Mouse (Mus musculus) c-Kit-negative CD71-positive TER-119-positive erythroid progenitor cells, embryonic 14.5 days (primary cell): Measurements from ENCODE around the gene Vav3.

ENCODE experiments used
- DNase-seq: peaks from one replicate; pipeline ENCODE4 v3.0.0-alpha.2; 2013; ENCODE audit warnings: low read depth, low spot score

Vav3 gene

DNA sequence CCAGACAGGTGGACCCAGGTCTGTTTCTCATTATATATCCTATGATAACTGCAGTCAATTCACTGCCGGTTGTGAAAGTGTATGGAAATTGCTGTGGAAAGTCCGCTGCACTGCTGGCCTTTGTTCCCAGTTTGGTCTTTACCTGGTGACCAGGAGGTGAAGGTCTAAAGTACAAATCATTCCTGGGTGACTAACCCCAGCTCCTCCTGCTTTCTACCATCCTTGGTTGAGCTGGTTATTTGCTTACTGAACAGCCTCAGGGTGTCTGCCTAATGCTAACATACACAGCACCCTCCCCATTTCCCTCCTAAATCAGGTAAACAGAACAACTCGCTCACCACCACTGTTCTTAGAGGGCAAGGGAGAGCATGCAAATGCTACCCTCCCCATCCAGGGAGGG lies 237.9 kb downstream of the Vav3 start:
- no peak for DNase-seq

DNA sequence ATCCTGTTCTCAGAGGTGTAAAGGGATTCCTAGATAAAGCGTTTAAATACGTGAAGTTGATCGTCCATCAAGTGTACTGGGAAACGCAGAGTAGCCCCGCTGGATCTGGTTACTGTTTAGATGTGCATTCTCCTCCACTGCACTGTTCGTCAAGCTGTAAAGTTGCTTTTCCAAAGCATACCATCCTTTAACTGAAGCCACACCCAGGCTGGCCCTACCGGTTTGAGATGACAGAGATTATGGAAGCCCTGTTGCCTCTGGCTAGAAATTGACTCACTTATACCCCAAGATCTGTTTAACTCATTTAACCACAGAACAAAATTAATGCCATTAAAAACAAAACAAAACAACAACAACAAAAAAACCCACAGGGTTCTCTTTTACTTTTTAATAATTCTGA lies 238.5 kb downstream of the Vav3 start:
- DNase-seq, result no peak

DNA sequence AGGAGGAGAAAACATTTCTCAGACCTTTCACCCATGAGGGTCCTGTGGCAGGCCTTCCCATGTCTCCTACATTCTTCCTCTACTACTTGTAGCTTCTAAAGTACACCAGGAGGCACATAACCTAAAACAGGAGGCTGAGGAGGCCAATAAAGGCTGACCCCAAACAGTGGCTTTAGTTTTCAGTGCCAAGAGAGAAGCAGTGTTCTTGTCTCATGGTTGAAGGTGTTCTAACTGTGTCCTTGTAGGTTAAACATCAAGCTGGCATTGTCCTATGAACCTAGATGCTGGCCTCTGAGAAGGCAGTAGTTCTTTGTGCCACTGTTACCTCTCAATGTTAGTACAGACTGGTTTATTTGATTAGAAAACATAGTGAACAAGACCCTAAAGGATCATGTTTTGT lies 245.5 kb downstream of the Vav3 start:
- no peak for DNase-seq

DNA sequence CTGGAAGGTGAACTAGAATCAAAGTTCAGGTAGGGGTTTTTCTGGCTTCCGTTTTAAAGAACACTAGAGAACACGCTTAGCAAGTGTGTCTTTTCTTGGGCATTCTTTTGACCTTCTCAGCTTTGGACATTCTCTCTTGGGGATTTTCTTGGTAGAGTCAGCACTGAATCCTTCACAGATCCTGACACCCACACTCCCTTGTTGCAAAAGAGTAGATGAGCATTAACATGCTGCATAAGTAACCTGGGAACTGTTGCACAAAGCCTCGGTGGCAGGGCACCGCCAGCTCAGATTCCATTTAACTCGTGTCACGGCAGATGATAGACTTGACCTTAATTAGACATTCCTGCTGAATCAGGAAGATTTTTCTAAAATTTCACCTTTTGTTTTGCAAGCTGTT lies 252.5 kb downstream of the Vav3 start:
- DNase-seq, result no peak

DNA sequence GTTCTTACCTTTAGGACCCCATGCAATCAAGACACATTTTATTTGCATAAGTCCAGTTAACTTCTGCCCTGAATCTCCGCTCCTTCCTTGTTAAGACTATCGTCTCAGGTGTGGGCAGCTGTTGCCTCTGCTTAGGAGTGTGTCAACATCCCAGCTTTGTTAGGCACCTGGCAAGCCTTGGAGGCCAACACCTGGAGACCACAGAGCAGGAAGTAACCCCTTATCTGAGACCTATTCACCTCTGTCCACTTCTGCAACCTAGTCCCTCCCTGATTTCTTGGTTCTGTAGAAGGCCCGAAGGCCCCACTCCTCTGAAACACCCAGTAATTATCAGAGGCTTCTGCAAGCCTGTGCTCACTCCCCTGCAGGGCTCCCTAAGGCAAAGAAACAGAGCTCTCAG lies 255.6 kb downstream of the Vav3 start:
- no peak for DNase-seq

DNA sequence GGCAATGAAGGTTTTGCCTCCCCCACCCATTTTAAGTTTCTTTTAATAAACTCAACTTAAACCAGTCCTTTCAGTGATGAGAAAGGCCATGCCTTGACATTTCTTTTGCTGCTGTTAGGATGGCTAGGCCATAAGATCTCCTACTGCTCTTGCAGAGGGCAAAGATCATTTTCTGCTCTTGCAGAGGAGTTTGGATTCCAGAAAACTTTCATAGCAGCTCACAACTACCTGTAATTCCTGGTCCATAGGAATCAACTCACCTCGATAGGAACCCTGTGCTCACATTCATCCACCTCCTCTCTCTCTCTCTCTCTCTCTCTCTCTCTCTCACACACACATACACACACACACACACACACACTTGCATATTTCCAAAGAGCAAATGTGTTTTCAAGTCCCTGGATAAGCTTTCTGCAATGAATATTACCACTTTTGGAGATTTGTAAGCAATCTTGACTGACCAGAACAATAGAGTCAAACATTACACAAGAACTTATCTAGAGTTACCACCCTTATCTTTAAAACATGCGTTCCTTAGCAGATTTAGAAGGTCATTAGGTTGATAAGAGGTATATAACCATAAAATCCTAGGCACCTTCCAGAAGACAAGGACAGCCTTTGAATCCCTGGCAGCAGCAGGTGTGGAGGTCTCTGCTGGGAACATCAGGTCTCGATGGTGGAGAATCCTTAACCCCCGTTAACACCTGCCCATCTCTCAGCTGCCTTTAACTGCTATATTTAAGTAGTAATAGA lies 260.4 kb downstream of the Vav3 start:
- no peak for DNase-seq

DNA sequence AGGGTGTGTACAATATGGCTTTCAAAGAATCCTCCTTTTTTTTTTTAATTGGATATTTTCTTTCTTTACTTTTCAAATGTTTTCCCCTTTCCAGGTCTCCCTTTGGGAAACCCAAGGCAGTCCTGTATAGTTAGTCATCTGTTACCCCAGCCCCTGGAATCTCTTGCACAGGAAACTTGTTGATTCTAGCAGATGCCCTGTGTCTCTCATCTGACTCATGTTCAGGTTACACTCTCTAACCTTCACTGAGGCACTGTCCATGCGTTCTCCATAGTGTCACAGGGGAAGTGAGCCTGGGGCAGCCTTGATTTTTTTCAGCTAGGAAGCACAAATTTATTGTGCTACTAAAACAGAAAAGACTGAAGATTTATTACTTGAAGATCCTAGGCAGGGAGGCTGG lies 262.3 kb downstream of the Vav3 start:
- no peak for DNase-seq

DNA sequence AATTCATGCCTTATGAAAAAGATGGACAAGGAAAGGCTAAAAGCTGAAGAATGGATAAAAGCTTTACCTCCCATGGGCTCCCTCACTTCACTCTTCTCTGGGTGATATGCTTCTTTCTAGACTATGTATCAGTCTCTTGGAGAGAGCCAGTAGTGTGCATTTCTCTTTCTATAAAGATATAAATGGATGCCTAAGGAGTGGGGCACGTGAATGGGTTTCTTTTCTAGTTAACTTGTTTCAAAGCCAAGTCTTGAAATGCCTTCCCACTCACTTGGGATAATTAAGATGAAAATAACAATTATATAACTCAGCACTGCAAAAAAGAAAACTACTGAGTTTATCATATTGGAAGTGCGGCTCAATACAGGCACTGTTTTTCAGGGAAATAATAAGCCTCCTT lies 265.7 kb downstream of the Vav3 start:
- no peak for DNase-seq

DNA sequence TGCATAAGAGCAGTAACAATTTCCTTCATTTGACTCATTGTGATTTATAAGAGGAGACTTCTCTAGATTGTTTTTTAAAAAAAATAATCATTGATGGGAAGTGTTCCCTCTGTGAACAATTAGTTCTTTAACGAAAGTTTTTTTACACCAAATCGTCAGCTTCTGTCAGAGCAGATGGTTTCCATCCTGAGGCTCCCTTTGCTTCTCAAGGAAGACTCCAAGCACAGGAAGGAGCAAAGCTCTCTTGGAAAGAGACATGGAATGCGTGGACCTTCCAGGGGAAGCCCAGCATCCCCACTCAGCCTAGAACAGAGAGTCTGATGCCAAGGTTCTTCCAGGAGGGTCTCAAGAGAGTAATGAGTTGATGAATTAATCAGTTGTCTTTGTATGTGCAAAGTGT lies 281.3 kb downstream of the Vav3 start:
- no peak for DNase-seq

DNA sequence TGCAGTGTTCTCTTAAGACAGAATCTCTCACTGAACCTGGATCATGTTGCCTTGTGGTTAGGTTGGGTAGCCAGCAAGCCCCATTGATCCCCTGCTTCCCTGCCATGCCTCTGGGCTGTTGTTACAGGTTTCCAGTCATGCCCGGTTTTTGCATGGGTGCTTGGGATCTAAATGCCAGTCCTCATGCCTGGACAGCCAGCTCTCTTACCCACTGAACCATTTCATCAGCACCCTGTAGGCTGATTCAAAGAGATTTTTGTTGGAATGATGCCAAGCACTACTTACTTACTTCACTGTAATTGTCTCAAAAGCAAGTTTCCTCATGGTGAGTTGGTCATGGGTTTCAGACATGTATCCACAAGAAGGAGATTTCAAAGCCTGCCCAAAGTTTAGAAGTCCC lies 281.9 kb downstream of the Vav3 start:
- no peak for DNase-seq

DNA sequence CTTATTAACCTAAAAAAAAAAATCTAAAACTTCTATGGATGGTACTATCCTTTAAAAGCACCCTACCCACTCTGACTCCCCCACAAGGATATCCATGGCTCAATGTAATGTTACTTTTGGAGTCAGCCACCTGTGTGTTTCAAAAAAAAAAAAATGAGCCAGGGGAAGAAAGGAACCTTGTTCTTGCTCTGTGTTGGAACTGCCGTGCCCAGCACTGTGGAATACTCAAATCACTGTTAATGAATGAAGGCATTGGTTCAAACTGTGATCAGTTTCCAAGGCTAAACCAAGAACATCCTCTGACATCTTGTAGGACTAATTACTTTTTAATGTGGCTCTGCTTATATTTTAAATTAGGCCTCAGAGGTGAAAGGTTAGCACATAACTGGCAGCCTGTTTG lies 282.4 kb downstream of the Vav3 start:
- no peak for DNase-seq

DNA sequence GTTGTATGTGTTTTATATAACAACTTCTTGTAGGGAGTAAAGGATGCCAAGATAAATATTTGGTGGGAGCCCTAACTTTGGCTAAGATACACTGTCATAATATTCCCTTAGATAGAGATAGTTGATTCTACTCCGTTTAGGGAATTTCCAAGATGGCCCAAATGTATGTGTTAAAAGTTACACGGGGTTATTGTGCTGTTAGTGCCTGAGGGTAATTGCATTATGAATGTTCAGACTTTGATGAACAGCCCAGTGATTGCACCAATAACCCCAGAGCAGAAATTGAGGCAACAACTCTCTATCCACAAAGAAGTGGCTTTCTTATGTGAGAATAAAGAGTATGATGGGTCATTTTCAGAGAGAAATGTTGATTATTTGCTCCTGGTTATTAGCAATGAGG lies 283.3 kb downstream of the Vav3 start:
- DNase-seq, result no peak

DNA sequence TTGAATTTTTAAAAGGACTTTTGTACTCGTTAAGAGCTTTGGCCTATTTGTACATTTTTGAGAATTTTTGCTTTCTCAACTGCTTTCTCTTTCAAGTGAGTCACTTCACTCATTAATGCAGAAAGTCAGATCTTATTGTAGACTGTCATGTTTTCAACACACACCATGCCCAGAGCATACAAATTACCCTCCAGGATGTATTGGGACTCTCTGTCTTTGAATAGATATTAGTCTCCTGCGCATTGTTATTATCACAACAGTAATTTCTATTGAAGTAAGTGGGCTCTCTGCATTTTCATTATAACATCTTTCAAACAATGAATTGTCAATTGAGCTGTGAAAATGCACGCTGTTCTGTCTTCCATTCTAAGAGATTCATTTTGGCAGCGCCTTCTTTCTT lies 295.6 kb downstream of the Vav3 start:
- DNase-seq, result no peak

DNA sequence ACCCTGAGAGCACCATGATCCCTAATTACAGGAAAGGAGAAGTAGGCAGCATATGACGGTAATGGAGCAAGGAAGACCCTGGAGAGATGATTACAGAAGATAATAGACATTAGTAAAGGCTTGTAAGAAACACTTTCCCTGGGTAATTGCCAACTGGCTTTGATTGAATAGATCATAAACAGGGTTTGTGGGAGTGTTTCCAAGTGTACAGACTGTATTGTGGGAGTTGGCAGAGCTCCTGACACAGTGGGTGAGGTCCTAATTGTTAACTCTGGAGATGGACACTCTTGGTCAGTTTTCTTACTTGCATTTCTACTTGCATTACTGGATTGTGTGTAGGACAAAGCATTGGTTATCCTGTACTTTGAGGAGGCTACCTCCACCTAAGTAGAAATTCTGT lies 298.9 kb downstream of the Vav3 start:
- DNase-seq, result no peak

DNA sequence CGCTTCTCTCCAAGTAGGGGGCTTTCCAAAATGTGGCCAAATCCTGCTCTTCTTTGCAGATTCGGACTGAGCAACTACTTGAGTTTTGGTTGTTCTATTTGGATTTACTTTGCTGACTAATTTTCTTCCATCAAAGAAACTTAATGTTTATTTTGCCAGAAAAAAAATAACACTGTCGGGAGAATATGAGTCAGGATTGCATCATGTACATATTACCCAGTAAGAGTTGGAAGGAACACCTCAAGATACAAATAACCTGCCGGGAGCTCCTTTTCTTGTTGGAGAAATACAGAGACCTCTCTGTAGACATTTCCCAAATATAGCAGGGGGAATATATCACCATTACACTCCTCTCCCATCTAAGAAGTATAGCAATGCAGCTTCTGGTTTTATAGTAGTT lies 300.3 kb downstream of the Vav3 start:
- no peak for DNase-seq

DNA sequence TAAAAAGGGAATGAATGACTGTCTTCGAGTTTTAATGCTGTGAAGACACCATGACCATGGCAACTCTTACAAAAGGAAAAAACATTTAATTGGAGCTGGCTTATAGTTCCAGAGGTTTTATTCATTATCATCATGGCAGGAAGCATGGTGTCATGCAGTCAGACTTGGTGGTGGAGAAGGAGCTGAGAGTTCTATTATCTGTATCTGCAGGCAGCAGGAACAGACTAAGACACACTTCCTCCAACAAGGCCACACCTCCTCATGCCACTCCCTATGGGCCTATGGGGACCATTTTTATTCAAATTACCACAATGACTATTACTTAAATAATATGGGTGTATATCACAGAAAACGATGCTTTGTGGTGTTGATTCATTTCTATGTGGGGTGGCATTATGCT lies 307.8 kb downstream of the Vav3 start:
- no peak for DNase-seq

DNA sequence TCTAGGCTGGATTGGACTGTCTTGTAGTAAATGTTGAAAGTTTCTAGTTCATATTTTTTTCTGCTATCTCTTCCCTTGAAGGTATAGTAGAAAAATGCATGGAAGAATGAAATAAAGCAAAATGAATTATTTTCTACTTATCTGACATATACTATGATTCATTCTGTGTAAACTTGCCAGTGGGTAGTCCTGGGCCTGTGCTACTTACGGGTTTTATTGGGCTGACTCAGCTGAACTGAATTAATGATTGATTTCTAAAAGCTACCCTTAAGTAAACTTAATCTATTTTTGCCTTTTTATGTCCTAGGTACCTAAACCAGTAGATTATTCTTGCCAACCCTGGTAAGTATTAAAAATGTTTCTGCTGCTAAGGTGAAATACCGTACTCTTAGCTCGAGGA lies 311.0 kb downstream of the Vav3 start:
- no peak for DNase-seq

DNA sequence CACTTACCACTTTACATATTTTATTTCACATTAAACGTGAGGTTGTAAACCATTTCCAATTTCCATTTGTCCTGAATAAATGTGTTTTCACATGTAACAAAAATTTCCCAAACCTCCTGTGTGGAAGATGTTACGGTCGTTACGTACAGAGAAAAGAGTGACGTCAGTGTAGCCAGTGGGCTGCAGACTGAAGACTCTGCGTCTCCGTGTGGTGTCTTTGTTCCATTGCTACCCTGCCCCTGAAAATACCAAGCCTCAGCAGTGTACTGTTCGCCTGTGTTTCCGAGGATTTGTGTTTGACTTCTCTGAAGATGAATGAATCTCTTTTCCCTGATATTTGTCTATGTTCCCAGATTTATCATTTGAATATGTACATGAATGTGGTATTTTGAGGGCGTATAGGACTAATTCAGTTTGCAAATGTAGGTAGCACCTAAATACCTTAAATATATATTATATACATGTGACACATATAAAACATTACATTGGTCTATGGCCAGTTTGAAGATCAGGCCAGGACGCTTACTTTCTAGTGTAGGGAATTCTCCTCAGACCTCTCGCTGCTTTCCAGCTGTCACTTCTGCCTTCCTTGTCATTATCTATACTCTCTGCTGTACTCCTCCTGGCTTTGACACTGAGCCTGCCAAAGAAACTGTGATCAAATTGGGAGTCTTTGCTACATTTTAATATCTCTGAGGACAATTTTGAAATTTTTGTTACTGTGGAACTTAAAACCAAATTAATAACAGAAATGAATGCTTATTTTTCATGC lies 312.6 kb downstream of the Vav3 start:
- no peak for DNase-seq

DNA sequence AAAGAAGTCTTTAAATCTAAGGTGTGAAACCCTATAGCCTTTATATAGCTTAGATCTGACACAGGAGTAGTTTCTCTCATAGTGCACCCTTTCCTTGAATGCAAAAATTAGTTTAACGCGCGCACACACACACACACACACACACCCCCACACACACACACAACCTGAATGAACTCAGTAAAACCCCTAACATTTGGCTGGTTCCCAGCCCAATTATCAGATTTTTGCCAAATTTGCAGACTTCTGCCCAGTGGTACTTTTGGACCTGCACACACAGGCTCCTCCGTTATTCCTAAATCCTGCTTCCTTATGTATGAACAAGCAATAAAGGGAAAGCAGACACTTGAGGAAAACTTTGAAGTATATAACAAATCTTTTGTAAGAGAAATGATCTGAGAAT lies 313.9 kb downstream of the Vav3 start:
- no peak for DNase-seq

DNA sequence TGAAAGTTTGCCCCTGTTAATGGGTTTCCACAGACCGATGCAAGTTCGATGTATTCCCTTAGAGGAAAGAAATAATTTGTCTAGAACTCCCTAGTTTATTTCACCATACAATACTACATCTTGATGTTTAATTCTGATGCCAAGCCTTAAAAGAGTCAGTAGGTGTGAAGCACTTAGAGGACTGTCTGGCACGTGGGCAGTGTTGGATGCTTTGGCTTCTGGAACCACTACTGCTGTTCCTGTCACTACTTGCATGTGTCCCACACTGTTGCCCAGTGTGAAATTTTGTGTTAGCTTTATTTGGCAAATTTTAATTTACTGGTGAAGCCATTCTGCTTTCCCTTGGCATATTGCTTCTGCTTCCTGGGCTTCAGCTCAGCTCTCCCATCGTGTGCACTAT lies 331.3 kb downstream of the Vav3 start:
- DNase-seq, result no peak

DNA sequence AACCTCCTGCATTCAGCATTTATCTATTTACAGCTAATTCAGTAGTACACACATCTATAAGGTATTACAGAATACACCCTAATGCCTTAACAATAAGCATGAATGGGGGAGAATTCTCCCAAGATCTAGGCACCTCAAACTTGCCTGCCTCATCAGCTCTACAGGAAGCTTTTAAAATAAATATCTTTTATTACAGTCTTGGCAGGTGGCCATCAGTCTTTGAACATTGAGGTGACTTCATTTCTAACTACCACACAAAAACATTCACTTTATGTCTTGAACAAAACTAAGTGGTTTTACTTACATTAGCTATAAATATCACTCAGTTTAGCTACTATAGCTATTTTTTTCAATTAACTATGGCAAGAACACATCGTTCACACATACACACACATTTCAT lies 332.5 kb downstream of the Vav3 start:
- no peak for DNase-seq

DNA sequence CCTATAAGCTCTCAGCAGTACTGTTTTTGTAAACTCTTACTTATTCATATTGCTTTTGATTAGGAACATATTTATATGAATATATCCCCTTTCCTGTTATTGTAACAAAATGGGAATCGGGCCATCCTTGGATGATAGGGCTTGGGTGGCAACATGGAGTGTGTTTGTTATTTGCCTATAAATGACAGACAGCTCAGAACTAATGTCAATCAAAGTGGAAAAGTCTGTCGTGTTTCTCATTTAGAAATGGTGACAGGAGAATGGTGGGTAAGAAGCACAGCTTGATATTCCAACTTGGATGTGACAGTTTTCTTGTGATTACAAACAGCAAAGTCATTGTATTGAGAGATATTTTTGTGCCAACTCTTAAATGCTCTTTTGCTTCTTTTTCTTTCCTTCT lies 339.8 kb downstream of the Vav3 start:
- DNase-seq, result no peak

DNA sequence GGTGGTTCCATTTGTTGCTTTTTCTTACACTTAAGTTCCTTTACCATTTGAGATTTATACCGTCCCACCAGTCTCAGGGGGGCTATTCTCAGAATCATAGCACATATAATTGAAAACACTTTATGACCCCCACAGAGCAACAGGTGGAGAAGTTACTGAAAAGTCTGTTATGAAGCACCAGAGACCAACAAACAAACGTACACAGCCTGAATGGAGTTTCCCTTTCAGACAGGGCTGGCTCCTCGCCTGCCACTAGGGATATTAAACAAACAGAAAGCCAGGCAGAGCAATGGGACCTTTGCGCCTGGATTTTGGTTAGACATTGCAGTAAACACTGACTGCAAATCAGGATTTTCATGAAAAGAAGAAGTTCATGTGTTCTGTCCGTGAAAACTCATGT lies 341.4 kb downstream of the Vav3 start:
- DNase-seq, result no peak
